Mouse (Mus musculus) ES-E14 (cell line): ENCODE measurements around the gene Pts.
A peak's percentile ranks its signal among the peaks of the same experiment; 100 is the strongest.

ENCODE experiments used
- CHD2 ChIP-seq: IDR thresholded peaks from 2 replicates; pipeline ENCODE4 v1.6.1; 2014; ENCODE audit warnings: mild to moderate bottlenecking, low read depth, low read length, inconsistent platforms
- ZC3H11A ChIP-seq: IDR thresholded peaks from 2 replicates; pipeline ENCODE4 v1.6.1; 2012; ENCODE audit warnings: low read depth, mild to moderate bottlenecking, inconsistent platforms, low read length, borderline replicate concordance

- 0 out of 2 replicates have a peak, but pooled peaks have one; percentile 41 for TF ChIP-seq ZC3H11A
- no peak for TF ChIP-seq CHD2
Measured at GRCm38 (mm10) chr9:50528293-50528892, at the start of gene Pts.
